Mouse (Mus musculus): ENCODE data around the gene Tuba1c. TPM values are rescaled to one million over a fixed set of nuclear protein-coding genes. Genes with fewer than 3 reads are reported as not detected.

Gene Tuba1c
- total and polyA plus RNA-seq, 3 experiments: 129 to 163 TPM; not detected in 1

DNA sequence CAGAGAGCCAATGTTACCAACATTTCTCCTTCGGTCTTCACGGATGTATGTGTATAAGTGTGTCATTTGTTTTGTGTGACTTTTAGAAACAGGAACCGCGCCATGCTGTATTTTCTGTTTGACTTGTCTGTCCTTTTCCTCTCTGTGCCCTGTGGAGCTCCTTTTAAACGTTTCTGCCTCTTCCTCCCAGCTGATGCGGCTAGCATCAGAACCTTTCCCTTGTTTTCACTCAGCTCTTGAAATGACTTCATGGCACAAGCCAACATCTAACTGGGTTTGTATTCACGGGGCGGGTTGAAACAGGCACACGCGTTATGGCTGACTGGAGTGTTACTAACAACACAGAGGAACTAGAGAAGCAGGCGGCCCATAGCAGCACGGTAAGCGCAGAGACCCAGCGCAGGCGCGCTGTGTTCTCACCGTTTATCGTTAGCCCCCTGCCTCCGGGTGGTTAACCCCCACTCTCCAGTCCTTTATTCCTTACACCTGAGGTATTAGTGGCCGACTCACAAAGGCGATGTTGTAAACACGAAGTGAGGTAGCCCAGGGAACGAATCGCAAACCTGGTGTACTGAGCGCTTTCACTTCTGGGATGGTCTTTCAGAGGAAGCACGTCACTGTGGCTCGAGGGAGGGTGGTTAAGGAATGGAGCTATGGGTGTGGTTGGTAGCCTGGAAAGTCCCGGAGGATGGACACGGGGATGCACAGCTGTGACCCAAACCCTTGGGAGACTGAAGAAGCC lies 44.3 kb upstream of the Tuba1c start (continued):
- 0 out of 2 replicates have a peak, but pooled peaks have one; percentile 13 for TF ChIP-seq SMC3 (IDR thresholded peaks at IDR 0.05; ENCODE audit: low read depth, low read length)
- TF ChIP-seq MAX (IDR thresholded peaks at IDR 0.05; ENCODE audit: low read length): peak; percentile 68
- TF ChIP-seq UBTF (IDR thresholded peaks at IDR 0.05; ENCODE audit: borderline replicate concordance, insufficient read depth, low read depth, low read length): peak; percentile 72; the same call in 1 of the 2 replicates
- TF ChIP-seq POLR2AphosphoS5 (IDR thresholded peaks at IDR 0.05; ENCODE audit: borderline replicate concordance, low read depth, low read length): no peak

GRCm38 (mm10) chr15:98985982-98986715 lies 43.5 kb upstream of the Tuba1c start:
- peak overlapping the region; percentile 93 for H3K9ac ChIP-seq (ENCODE audit: control insufficient read depth, low read depth, low read length, poor library complexity, severe bottlenecking)
- no peaks in the 10 kb centered on the region; a peak in 1 of 4 replicates for H3K27me3 ChIP-seq (ENCODE audit: control insufficient read depth in 1 of 2, insufficient read depth in 2 of 2, low read length in 2 of 2)
- TF ChIP-seq TBP (IDR thresholded peaks at IDR 0.05; ENCODE audit: low read depth, low read length) (peak; percentile 59; the same call in 1 of the 2 replicates), TAL1 (IDR thresholded peaks at IDR 0.05; ENCODE audit: low read length) (no peak), MAZ (IDR thresholded peaks at IDR 0.05; ENCODE audit: low read depth, low read length) (no peak), MXI1 (IDR thresholded peaks at IDR 0.05; ENCODE audit: low read depth, low read length) (no peak), ZNF384 (IDR thresholded peaks at IDR 0.05; ENCODE audit: low read depth, low read length) (peak; percentile 73), USF2 (IDR thresholded peaks at IDR 0.05; ENCODE audit: borderline replicate concordance in 1 of 2, insufficient read depth in 1 of 2, low read depth in 1 of 2, low read length in 2 of 2) (no peak), EP300 (IDR thresholded peaks at IDR 0.05; ENCODE audit: low read depth in 1 of 2, low read length in 2 of 2) (0 out of 4 replicates have a peak, but pooled peaks of 1 of the 2 experiments have one; percentile 3), MYC (IDR thresholded peaks at IDR 0.05; ENCODE audit: low read depth, low read length) (peak; percentile 5; the same call in 1 of the 2 replicates), MEF2A (IDR thresholded peaks at IDR 0.05; ENCODE audit: extremely low read depth, insufficient replicate concordance, low read depth, low read length, poor library complexity, severe bottlenecking) (no peak)
- H3K4me1 ChIP-seq (ENCODE audit: control insufficient read depth in 1 of 2, insufficient read depth in 2 of 2, low read length in 2 of 2): peaks cover 0 to 5% of the 10 kb centered on the region in 2 experiments; a peak in 2 of 4 replicates
- H3K9me3 ChIP-seq (replicated peaks; ENCODE audit: insufficient read depth, low read length): no peaks in the 10 kb centered on the region
- DNase-seq (ENCODE audit: low read depth, low spot score): peak; percentile 46
- H3K4me3 ChIP-seq (ENCODE audit: control insufficient read depth in 1 of 2, insufficient read depth in 1 of 2, low read depth in 2 of 2, low read length in 2 of 2): peak overlapping the region; percentile 74 to 95
- H3K36me3 ChIP-seq (ENCODE audit: control insufficient read depth in 1 of 2, insufficient read depth in 2 of 2, low read length in 2 of 2): peaks cover 0 to 3% of the 10 kb centered on the region in 2 experiments; a peak in 2 of 4 replicates
- H3K79me2 ChIP-seq (ENCODE audit: control insufficient read depth, insufficient read depth, low read length, poor library complexity): peaks cover 3% of the 10 kb centered on the region; the same call in 1 of the 2 replicates
- peak overlapping the region; percentile 97 for H3K27ac ChIP-seq (ENCODE audit: control insufficient read depth, low read depth, low read length)
